Mouse (Mus musculus) embryo, embryonic 10.5 days (tissue): ENCODE measurements around the gene Gabrb3.
A peak's percentile ranks its signal among the peaks of the same experiment; 100 is the strongest.

Experiments used
- DNase-seq: peaks from one replicate; pipeline ENCODE4 v3.0.0-alpha.2; 2015; ENCODE audit warnings: low spot score

Gabrb3 gene

GRCm38 (mm10) chr7:57419392-57419791 is at the start of gene Gabrb3:
Gabrb3 (plus strand) TSS chr7:57419692.
- no peak for DNase-seq

DNA sequence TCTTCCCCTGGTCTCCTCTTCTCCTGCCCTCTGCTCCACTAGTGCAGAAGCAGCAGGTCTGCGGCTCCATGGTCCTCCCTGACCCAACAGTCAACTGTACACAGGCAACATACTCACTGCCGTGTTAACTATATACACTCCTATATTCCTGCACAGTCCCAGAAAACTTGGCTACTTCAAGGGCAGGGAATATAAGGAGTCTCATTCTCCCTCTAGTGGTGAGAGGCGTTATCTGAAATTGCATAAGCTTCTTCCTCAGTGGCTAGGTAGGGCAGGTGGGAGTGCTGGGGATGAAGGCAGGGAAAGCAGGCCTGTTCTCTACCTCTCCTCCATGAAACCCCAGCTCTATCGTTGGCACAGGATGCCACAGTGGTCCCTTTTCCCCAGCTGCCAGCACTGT is 35.4 kb upstream of the Gabrb3 start:
- DNase-seq = peak; percentile 78

GRCm38 (mm10) chr7:57386517-57387340 is 32.8 kb upstream of the Gabrb3 start, which contains the start of gene Gabrg3:
Gabrg3 (minus strand) TSS chr7:57387188.
- peak; percentile 58 for DNase-seq

DNA sequence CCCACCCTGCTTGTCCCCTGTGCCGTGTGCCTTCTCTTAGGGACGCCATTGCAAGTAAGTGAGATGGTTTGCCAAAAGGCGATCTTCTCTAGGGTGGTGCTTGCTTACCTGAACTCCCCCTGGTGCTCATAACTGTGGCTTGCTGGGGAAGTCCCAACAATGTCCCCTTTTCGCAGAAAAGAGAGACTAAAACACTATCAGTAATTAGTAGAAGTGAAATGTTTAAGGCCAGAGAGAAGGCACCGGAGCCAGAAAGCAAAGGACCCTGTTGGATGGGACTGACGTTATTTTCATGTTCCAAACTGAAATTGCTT is 32.2 kb upstream of the Gabrb3 start:
- DNase-seq = no peak

DNA sequence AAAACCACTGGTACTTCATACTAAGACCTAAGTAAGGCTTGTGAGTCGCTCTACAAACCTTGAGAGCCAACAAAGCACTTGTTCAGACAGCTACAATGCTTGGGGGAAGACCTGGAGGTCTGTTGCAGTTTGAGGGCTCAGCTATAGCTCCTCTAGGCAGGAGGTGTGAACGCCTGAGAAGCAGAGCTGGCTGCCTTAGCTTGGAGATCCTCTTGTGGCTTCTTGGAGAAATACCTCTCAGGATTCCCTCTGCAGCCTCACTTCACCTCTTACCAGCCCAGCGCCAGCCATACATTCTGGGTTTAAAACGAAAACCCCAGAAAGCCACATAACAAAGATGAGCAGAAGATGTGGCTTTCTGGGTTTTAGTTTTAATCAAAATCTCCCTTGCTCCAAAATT is 29.4 kb upstream of the Gabrb3 start:
- DNase-seq = no peak

- DNase-seq = no peak
Observed at GRCm38 (mm10) chr7:57393551-57393950, 25.9 kb upstream of the Gabrb3 start.

DNA sequence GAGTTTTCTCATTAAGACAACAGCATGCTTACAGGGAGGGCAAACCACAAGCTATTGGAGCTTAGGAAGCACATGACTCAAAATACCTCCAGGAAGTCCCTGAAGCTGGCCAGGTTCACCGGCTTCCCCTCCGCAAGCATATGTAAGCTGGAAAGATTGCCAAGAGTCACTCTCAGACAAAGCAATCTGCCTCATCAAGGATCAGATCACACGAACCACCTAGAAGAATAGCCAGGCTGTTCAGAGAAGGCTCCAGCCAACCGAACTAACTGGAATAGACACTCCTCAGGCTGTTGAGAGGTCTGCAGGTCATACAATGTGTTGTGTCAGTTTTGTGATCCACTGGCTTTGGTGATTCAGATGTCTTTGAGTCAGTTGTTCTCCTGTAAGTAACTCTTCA is 8.3 kb upstream of the Gabrb3 start:
- DNase-seq = no peak

DNA sequence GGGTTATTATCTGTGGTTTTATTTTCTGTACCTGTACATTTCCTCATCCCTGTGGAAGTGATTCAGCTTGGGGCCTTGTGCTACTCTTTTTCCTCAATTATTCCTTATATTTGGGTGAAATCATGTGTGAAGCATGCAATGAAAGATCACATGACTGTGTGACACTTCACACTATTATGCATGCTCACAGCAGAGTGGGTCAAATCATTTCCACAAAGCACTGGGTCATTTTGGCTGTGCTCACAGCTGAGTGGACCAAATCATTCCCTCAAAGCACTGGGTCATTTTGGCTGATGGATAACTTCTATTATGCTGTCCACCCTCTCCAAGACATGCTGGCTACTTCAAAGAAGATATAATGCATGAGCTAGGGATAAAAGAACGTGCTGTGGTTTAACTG is 6.6 kb upstream of the Gabrb3 start:
- peak; percentile 22 for DNase-seq

DNA sequence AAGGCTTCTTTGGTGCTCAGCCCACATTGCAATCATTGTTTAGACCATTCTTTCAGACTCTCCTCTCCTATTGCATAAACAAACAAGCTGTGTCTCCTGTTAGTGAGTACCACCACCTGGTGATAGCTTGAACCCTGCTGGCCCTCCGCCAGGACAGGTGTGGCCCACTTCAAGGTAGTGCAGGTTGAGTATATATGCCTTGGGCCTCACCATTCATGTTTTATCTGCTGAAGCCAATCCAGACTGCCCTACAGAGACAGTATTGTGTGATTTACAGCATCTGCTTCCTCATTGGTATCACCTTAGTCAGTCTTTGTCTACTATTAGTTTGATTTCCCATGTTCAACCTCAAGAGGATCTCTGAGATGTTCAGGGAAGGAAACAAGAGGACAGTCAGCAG is 1.6 kb downstream of the Gabrb3 start:
- no peak for DNase-seq

DNA sequence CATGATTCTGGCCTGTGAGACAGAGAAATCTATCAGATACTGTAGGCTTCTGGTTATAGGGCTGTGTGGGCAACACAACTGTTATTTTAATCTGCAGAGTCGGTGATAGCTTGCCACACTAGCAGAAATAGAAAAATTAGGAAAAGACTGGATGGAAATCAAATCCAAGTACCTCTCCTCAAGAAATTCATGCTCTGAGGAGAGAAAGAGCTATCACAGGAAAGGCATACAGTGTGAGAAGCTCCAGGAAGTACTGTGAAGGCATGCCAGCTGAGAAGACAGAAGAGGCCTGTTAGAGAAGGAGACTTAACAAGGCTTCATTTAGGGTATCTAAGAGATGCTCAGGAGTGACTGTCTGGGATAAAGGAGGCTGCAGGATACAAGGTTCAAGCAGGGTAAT is 3.2 kb downstream of the Gabrb3 start:
- DNase-seq = no peak

- no peak for DNase-seq
Observed at GRCm38 (mm10) chr7:57448239-57448638, 28.7 kb downstream of the Gabrb3 start.

DNA sequence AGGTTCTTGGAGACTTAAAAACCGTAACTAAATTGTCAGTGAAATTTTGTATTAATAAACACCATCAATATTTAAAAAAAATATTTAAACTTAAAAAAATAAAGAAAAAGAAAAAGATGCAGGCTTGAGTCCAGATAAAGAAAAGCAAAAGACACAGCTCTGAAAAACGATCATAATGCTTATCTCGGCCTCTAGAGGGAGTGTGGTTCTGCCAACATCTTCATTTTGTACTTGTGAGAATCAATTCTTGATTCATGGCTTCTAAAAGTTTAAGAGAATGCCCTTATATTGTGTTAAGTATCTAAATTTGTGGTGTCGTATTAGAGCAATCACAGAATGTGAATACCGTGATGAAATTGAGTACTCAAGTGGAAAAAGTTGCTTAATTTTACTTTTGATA is 40.9 kb downstream of the Gabrb3 start:
- DNase-seq = peak; percentile 9

- no peak for DNase-seq
Observed at GRCm38 (mm10) chr7:57471316-57471715, 51.8 kb downstream of the Gabrb3 start.

DNA sequence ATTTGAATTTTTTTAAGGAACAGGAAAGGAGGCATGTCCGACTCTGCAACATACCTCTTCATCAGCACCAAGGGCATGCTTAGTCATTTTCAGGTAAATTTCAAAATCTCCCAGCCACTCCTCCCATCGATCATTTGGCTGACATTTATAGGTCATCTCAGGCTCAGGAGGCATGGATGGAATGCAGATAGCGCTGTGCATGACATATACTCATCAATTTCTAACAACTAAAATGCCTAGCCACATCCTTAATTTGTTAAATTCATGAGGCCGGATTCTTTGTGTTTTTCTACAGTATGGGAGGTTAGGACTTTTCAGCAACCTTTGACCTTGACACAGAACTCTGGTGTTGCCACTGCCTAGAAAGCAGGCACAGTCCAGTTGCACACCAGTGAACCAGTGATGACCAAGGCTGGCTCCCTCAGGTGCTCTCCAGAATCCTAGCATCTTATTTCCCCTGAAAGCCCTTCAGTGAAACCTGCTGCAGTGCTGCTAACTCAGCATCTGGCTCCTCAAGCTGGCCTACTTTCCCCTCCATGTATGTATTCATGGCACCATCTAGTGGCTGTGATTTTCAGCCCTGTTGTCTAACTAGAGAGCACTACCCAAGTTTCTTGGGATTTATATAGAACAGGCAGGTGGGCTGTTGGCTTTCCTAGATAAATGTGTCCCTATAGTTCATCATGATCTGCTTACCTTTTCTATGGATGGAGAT is 54.5 kb downstream of the Gabrb3 start:
- peak; percentile 75 for DNase-seq

- peak; percentile 56 for DNase-seq
Observed at GRCm38 (mm10) chr7:57482896-57483295, 63.4 kb downstream of the Gabrb3 start.

DNA sequence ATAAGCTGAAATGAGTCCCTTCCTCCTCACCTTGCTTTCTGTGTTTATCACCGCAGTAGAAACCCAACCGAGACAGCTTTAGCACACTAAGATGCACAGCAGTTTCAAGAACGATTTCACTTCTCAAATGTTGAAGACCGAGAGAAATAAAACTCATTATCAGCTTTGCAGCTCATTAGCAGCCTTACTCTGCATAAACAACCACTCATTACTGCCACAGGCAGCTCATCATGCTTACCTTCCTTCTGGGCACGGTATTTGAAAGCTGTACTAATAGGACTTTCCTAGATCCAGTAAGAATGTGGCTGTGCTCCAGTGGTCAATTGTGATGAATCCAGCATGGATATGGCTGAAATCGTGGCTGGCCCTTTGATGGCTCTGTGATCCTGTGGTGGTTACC is 67.4 kb downstream of the Gabrb3 start:
- no peak for DNase-seq

- DNase-seq = no peak
Observed at GRCm38 (mm10) chr7:57491795-57492194, 72.3 kb downstream of the Gabrb3 start.

DNA sequence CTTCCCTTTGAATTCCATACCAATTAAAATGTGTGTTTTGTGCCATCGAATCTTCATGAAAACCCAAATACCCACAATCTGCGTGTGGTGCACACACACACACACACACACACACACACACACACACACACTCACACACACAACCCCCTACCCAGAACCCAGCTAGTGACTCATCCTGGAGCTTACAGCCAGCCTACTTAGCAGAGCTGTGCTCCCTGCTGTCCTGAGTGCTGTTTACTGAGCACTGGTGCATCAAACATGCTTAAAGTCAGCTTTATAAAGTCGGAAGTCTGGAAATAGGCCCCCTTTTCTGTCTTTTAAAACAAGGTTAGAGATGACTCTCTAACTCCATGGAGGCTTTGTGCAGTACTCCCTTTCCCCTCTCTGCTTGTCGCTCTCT is 83.3 kb downstream of the Gabrb3 start:
- DNase-seq = no peak

DNA sequence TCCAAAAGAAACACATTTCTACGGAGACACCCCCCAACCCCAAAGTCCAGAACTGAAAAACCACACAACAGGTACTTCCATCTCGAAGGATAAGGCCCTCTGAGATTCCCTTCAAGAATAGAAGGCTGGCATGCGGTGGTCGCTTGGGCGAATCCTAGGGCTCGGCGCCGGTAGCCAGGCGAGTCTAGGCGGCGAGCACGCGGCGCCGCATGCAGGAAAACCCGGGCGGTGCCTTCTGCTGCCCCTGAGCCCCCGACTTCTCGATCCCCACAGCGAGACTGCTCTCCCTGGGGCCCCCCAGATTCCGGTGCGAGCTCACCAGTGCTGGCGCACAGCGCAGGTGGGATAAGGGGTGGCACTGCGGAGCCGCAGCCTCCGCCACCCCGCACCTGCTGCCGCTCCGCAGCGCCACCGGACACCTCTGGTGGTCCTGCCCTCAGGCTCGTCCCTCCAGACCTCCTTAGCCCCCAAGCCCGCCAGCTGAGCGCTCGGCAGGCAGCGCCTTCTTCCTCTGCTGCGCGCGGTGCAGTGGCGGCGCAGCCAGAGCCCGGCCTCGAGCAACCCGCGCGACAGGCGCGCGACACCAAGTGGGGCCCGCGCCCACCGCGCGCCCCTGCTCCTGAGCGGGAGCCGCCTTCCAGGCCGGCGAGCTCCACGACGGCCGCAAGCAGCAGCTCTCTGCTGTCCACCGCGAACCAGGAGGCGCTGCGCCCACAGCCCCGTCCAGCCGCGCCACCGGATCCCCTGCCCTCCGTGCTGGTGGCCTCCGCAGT is 89.6 kb downstream of the Gabrb3 start:
- DNase-seq = peak; percentile 31

DNA sequence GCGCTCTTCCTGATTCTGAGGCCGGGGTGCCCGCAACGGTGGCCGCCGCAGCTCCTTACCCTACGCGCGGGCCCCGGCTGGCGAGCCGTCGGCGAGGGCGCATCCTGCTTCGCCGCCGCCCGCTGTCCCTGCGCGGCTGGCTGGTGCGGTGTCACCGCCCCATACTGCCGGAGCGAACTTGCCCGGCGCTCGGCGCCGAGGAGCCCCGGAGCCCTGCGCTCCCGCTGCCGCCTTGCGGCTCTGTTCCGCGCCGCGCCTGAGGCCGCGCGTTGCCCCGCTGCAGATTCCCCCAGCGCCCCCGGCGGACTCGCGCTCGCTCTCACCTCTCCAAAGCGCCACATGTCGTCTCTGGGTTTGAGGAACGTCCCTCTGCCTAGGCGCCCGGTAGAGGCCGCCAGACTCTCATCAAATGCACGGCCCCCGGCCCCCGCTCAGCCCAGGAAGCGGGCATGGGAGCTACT is 90.2 kb downstream of the Gabrb3 start, which contains the start of gene Gabra5:
TSS of gene Gabra5 (minus strand) at position 379 of the 461 bp plus-strand sequence.
- DNase-seq = peak; percentile 78

DNA sequence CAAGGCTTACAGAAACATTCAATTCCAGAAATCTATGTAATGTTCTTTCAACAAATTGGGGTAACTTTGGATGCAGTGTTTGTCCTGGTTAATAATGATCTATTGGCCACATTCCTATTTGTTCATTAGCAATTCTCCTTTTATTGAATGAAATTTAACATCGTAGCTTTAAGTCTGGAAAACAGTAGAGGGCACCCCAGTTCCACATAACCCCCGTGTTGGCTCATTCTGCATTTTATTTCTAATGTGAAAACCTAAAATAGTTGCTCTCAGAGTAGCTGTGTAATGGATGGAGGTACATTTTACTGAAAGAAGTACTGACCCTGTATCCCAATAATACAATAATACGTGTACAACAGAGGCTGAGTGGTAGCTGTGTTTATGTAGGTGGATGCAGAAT is 93.5 kb downstream of the Gabrb3 start:
- DNase-seq = peak; percentile 17

GRCm38 (mm10) chr7:57529451-57529850 is 110.0 kb downstream of the Gabrb3 start:
- no peak for DNase-seq

- DNase-seq = no peak
Observed at GRCm38 (mm10) chr7:57529954-57530353, 110.5 kb downstream of the Gabrb3 start.
